Mouse (Mus musculus) A20 (cell line): ENCODE measurements around the gene Gm15114.
"Not testable (repeated sequence)": the region's sequence is repeated elsewhere in the genome, so short reads cannot be mapped to it uniquely, and the experiment has no call there.

Experiments
- DNase-seq: peaks from one replicate; pipeline ENCODE4 v3.0.0-alpha.2; 2011; ENCODE audit warnings: low read depth, low spot score

Gm15114 gene

DNA sequence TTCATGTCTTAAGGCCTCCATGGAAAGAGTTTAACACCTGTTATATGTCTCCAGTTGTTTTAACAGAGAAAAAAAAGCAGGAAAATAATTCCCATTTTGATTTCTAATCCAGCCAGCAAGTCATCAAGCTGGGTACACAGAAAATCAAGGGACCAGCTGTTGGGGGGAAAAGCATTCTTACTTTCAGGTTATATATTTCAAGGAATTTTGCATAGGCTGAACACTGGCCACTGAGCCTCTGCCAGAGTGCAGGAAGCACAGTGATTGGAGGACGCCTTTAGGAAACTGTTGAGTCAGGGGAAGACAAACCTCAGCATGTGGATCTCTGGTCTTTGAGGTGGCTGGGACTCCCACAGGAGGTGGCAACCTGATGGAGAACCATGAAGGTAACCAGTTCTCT is at the start of gene Gm15114:
Gene Gm15114, plus strand, starts transcription at position 301 of the 400 bp plus-strand sequence.
- DNase-seq: not testable (repeated sequence)
